Mouse (Mus musculus): ENCODE measurements at regions not wholly inside any gene's neighbourhood (a gene's known extent, or its start where the extent isn't known, plus 50 kb on each side); places are given as distances from the start of the nearest gene placed in this dataset.

DNA sequence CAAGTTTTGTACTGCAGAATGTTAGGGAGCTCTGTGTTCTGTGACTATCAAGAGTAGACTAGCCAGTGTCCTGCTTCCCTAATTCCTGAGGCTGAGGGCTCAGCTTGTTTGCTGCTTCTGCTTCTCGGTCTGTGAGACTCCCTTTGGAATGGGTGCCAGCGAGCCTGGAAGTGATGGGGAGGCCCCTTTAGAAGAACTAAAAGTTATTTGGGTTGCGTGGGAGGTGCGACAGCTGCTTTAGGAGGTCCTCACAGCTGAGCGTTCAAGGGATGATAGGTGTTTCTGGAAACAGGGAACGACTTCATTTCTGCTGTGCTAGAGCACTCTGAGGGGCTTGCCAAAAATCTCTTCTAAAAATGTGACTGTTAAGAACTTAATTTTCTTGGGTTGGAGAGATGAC lies 305.7 kb downstream of the Foxo1 start:
- TF ChIP-seq GATA1 (IDR thresholded peaks at IDR 0.05; ENCODE audit: borderline replicate concordance, low read length) = no peak
- TF ChIP-seq CTCF (IDR thresholded peaks at IDR 0.05; ENCODE audit: low read depth, low read length) = no peak
